Mouse (Mus musculus) kidney, adult 2 months (tissue): ENCODE measurements around the gene Slc18b1. TPM values are rescaled to one million over a fixed set of nuclear protein-coding genes. Genes with fewer than 3 reads are reported as not detected.

Experiments
- DNase-seq: peaks from one replicate; pipeline ENCODE4 v3.0.0; 2021
- H3K27ac ChIP-seq: fragments of 200-500 bp; 2 replicates; pipeline ENCODE4 v1.5.1; 2012; ENCODE audit warnings: low read depth, low read length, control low read depth, inconsistent platforms; ENCODE audit not compliant: insufficient read depth
- H3K27me3 ChIP-seq: fragments of 200-500 bp; replicated peaks from 2 replicates; pipeline ENCODE4 v1.6.1; 2012; ENCODE audit warnings: mild to moderate bottlenecking, moderate library complexity, low read length, inconsistent platforms; ENCODE audit not compliant: control insufficient read depth, insufficient read depth
- H3K36me3 ChIP-seq: fragments of 200-500 bp; 2 replicates; pipeline ENCODE4 v1.6.1; 2012; ENCODE audit warnings: mild to moderate bottlenecking, moderate library complexity, low read length, inconsistent platforms; ENCODE audit not compliant: control insufficient read depth, insufficient read depth
- H3K4me1 ChIP-seq: fragments of 200-500 bp; 2 replicates; pipeline ENCODE4 v1.6.1; 2011; ENCODE audit warnings: low read length; ENCODE audit not compliant: control insufficient read depth, insufficient read depth
- H3K4me3 ChIP-seq: fragments of 200-500 bp; 2 replicates; pipeline ENCODE4 v1.5.1; 2011; ENCODE audit warnings: mild to moderate bottlenecking, low read depth, low read length, control low read depth; ENCODE audit not compliant: insufficient read depth
- CTCF ChIP-seq: fragments of 200-500 bp; conservative IDR thresholded peaks from 2 replicates; pipeline ENCODE4 v1.5.1; 2011; ENCODE audit warnings: low read depth, mild to moderate bottlenecking, control low read depth, low read length, moderate library complexity, mixed read lengths; ENCODE audit not compliant: insufficient read depth, insufficient read length
- POLR2A ChIP-seq: fragments of 200-500 bp; IDR thresholded peaks from one replicate; pipeline ENCODE4 v1.6.1; 2011; ENCODE audit warnings: low read depth, low read length, control low read depth
- WGBS: fragments of 180-500 bp; shearing (Covaris S2); methylation state at CpG from one replicate; pipeline ENCODE4 v1.1.7; 2018; 5-methylcytosine and 5-hydroxymethylcytosine counted together
- polyA plus RNA-seq: library from polyadenylated mRNA; depleted of rRNA; stranded (reverse); fragments of >200 nt; gene quantifications from 2 replicates; pipeline ENCODE4 v1.2.3, GENCODE M21; 2012; rRNA removed

Slc18b1 gene
- polyA plus RNA-seq: 14.8 and 15.6 TPM in 2 replicates

- TF ChIP-seq CTCF (no peak), POLR2A (no peak)
- Histone ChIP-seq H3K27ac (peak within 1 kb of the TSS; percentile 93), H3K27me3 (no peaks in the 10 kb centered on the region), H3K4me3 (peak within 1 kb of the TSS; percentile 98), H3K36me3 (no peaks in the 10 kb centered on the region), H3K4me1 (no peaks in the 10 kb centered on the region; the same call in 1 of the 2 replicates)
- WGBS: 4% methylated on average over 43 of the region's 43 CpGs
- peak; percentile 80 for DNase-seq
Observed at GRCm38 (mm10) chr10:23796551-23797503, at the start of gene Slc18b1. TSS of gene Slc18b1 (plus strand) at chr10:23796986.

GRCm38 (mm10) chr10:23754166-23754565 lies 42.6 kb upstream of the Slc18b1 start:
- Histone ChIP-seq H3K36me3 (no peaks in the 10 kb centered on the region), H3K4me1 (no peaks in the 10 kb centered on the region), H3K4me3 (no peak overlapping the region), H3K27me3 (no peaks in the 10 kb centered on the region), H3K27ac (no peak overlapping the region)
- DNase-seq: no peak
- TF ChIP-seq CTCF (no peak), POLR2A (no peak)
- 63% methylated on average over 7 of the region's 7 CpGs for WGBS

- H3K36me3 ChIP-seq: no peaks in the 10 kb centered on the region; the same call in 1 of the 2 replicates
- no peaks in the 10 kb centered on the region for H3K27me3 ChIP-seq
- no peak for DNase-seq
- no peaks in the 10 kb centered on the region; the same call in 1 of the 2 replicates for H3K4me1 ChIP-seq
- H3K4me3 ChIP-seq: no peak overlapping the region
- H3K27ac ChIP-seq: no peak overlapping the region
- 25% methylated on average over 5 of the region's 5 CpGs for WGBS
- TF ChIP-seq POLR2A (no peak), CTCF (peak; percentile 14; the same call in 1 of the 2 replicates)
Observed at GRCm38 (mm10) chr10:23777288-23777945, 19.4 kb upstream of the Slc18b1 start.

- peaks cover 4% of the 10 kb centered on the region; the same call in 1 of the 2 replicates for H3K4me1 ChIP-seq
- DNase-seq: no peak
- H3K36me3 ChIP-seq: peaks cover 12% of the 10 kb centered on the region
- no peak overlapping the region for H3K4me3 ChIP-seq
- 87% methylated on average over 6 of the region's 6 CpGs for WGBS
- no peaks in the 10 kb centered on the region for H3K27me3 ChIP-seq
- H3K27ac ChIP-seq: no peak overlapping the region
- TF ChIP-seq POLR2A (no peak), CTCF (no peak)
Observed at GRCm38 (mm10) chr10:23780539-23781275, 16.1 kb upstream of the Slc18b1 start.

GRCm38 (mm10) chr10:23781760-23782735 lies 14.7 kb upstream of the Slc18b1 start:
- peaks cover 5% of the 10 kb centered on the region; the same call in 1 of the 2 replicates for H3K4me1 ChIP-seq
- WGBS: 85% methylated on average over 11 of the region's 11 CpGs
- no peak overlapping the region for H3K4me3 ChIP-seq
- no peak for TF ChIP-seq POLR2A
- TF ChIP-seq CTCF: no peak
- no peak overlapping the region for H3K27ac ChIP-seq
- H3K27me3 ChIP-seq: no peaks in the 10 kb centered on the region
- H3K36me3 ChIP-seq: peaks cover 12% of the 10 kb centered on the region
- DNase-seq: no peak

- 46% methylated on average over 2 of the region's 2 CpGs for WGBS
- H3K27ac ChIP-seq: no peak overlapping the region
- no peak overlapping the region for H3K4me3 ChIP-seq
- no peaks in the 10 kb centered on the region for H3K27me3 ChIP-seq
- peaks cover 5% of the 10 kb centered on the region; the same call in 1 of the 2 replicates for H3K4me1 ChIP-seq
- no peak for DNase-seq
- H3K36me3 ChIP-seq: peaks cover 12% of the 10 kb centered on the region
- TF ChIP-seq POLR2A: no peak
- no peak for TF ChIP-seq CTCF
Observed at GRCm38 (mm10) chr10:23782855-23783492, 13.8 kb upstream of the Slc18b1 start.
